Mouse (Mus musculus): ENCODE measurements around the gene Ppp3ca. TPM values are rescaled to one million over a fixed set of nuclear protein-coding genes. Genes with fewer than 3 reads are reported as not detected.

Gene Ppp3ca
- total and polyA plus RNA-seq, 2 experiments from 2014 or later = 34.6 to 39.2 TPM

DNA sequence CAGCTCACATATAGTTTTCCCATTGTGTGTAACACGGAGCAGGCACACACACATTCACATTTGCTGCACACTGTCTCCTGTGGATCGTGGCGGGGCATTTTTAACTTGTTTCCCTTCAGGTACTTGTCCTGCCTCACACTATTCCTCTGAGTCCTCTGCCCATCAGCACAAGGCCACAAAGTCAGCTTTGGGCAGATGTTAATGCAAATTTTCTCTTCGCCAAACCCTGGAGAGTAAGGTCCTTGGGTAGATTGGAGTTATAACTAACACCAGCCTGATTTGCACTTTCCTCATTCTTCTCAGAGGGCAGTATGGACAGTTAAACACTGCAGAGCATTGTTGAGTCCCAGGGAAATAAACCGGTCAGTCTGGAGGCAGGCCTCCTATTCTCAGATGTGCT is 69.0 kb downstream of the Ppp3ca start:
- WGBS = 93% methylated on average over 5 of the region's 5 CpGs

DNA sequence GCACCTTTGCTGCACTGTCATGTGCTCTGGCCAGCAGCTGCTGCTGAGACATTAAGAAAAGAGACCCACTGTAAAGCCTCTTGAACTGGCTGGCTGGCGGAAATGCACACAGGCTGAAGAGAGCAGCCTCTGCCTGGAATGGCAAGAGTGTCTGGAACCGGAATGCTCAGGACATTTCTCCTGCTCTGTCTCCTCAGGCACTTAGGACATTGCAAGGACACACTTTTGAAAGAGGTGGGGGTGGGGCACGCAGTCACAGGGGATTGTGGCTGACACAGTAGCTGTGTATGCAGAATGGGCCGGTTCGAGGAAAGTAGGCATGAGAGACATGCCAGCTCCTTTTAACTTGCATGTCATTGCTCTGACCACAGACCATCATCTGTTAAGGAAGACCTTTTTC is 71.7 kb downstream of the Ppp3ca start:
- no peak for TF ChIP-seq CTCF (IDR thresholded peaks at IDR 0.05; ENCODE audit: low read depth)
- TF ChIP-seq EP300 (IDR thresholded peaks at IDR 0.05; ENCODE audit: low read depth) = no peak
- no peak overlapping the region for H3K4me3 ChIP-seq (ENCODE audit: low read depth, low read length)
- H3K4me1 ChIP-seq (ENCODE audit: control insufficient read depth, insufficient read depth) = peaks cover 29% of the 10 kb centered on the region
- ATAC-seq (ENCODE audit: insufficient read depth, low read depth) = no peak
- DNase-seq (ENCODE audit: low spot score) = no peak
- peak overlapping the region; percentile 19; the same call in 1 of the 2 replicates for H3K4me2 ChIP-seq (ENCODE audit: low read depth, low read length)
- 0 out of 2 replicates have a peak overlapping the region, but pooled peaks have one; percentile 17 for H3K27ac ChIP-seq (ENCODE audit: low read depth)
- 39% methylated on average over 5 of the region's 5 CpGs for WGBS
- H3K36me3 ChIP-seq (replicated peaks; ENCODE audit: control insufficient read depth, insufficient read depth, low read length) = no peaks in the 10 kb centered on the region
- H3K9ac ChIP-seq (replicated peaks; ENCODE audit: low read depth, low read length) = no peak overlapping the region
- H3K27me3 ChIP-seq (ENCODE audit: control insufficient read depth, insufficient read depth, low read length) = no peaks in the 10 kb centered on the region
- no peaks in the 10 kb centered on the region for H3K9me3 ChIP-seq (replicated peaks; ENCODE audit: control insufficient read depth, low read length)

More for the DNA sequence above, 69.0 kb downstream of the Ppp3ca start:
- ATAC-seq (ENCODE audit: insufficient read depth, low read depth) = no peak
- no peaks in the 10 kb centered on the region for H3K9me3 ChIP-seq (replicated peaks; ENCODE audit: control insufficient read depth, low read length)
- H3K27me3 ChIP-seq (ENCODE audit: control insufficient read depth, insufficient read depth, low read length) = no peaks in the 10 kb centered on the region
- H3K36me3 ChIP-seq (replicated peaks; ENCODE audit: control insufficient read depth, insufficient read depth, low read length) = no peaks in the 10 kb centered on the region
- no peak overlapping the region for H3K27ac ChIP-seq (ENCODE audit: low read depth)
- H3K4me1 ChIP-seq (ENCODE audit: control insufficient read depth, insufficient read depth) = peaks cover 19% of the 10 kb centered on the region
- no peak overlapping the region for H3K9ac ChIP-seq (replicated peaks; ENCODE audit: low read depth, low read length)
- H3K4me2 ChIP-seq (ENCODE audit: low read depth, low read length) = no peak overlapping the region
- H3K4me3 ChIP-seq (ENCODE audit: low read depth, low read length) = no peak overlapping the region
- no peak for DNase-seq (ENCODE audit: low spot score)
- TF ChIP-seq EP300 (IDR thresholded peaks at IDR 0.05; ENCODE audit: low read depth) (no peak), CTCF (IDR thresholded peaks at IDR 0.05; ENCODE audit: low read depth) (no peak)

DNA sequence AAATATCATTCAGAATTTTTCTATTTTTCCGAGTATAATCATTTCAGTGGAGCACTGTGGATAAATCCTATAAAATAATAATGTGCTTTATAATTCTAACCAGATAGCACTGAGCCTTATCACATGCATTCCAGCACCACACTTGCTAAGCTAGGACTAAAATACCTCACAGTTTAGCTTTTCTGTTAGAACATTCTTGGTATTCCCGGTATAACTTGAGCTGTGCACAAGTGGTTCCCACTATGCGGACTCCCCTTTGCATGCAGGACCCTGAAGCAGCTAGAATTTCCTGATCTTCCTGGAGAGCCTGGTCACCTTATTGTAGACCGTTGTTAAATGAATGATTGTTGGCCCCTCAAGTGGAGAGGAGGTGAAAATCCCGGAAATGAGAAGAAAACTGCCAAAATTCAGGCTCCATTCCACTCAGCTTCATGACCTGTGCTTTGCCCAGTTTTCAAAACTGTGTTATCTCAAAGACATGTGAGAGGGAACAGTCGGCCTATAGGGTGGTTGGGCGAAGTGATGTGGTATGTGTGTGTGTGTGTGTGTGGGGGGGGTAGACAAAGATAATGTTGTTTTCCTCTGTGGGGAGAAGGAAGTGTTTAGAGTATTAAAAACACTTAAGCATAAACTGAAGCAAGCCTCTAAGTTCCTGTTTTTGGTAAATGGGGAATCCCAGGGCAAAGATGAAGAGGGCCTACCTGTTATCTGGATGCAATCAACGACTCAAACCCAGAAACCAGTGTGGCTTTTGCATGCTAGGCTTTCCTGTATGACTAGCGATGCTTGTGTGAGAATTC is 72.5 kb downstream of the Ppp3ca start:
- no peak for ATAC-seq (ENCODE audit: insufficient read depth, low read depth)
- Histone ChIP-seq H3K27ac (ENCODE audit: low read depth) (no peak overlapping the region), H3K9me3 (replicated peaks; ENCODE audit: control insufficient read depth, low read length) (no peaks in the 10 kb centered on the region), H3K4me1 (ENCODE audit: control insufficient read depth, insufficient read depth) (peaks cover 29% of the 10 kb centered on the region), H3K9ac (replicated peaks; ENCODE audit: low read depth, low read length) (no peak overlapping the region), H3K27me3 (ENCODE audit: control insufficient read depth, insufficient read depth, low read length) (no peaks in the 10 kb centered on the region), H3K4me2 (ENCODE audit: low read depth, low read length) (no peak overlapping the region), H3K36me3 (replicated peaks; ENCODE audit: control insufficient read depth, insufficient read depth, low read length) (no peaks in the 10 kb centered on the region), H3K4me3 (ENCODE audit: low read depth, low read length) (no peak overlapping the region)
- DNase-seq (ENCODE audit: low spot score) = no peak
- TF ChIP-seq EP300 (IDR thresholded peaks at IDR 0.05; ENCODE audit: low read depth) (no peak), CTCF (IDR thresholded peaks at IDR 0.05; ENCODE audit: low read depth) (no peak)
- 54% methylated on average over 9 of the region's 9 CpGs for WGBS

DNA sequence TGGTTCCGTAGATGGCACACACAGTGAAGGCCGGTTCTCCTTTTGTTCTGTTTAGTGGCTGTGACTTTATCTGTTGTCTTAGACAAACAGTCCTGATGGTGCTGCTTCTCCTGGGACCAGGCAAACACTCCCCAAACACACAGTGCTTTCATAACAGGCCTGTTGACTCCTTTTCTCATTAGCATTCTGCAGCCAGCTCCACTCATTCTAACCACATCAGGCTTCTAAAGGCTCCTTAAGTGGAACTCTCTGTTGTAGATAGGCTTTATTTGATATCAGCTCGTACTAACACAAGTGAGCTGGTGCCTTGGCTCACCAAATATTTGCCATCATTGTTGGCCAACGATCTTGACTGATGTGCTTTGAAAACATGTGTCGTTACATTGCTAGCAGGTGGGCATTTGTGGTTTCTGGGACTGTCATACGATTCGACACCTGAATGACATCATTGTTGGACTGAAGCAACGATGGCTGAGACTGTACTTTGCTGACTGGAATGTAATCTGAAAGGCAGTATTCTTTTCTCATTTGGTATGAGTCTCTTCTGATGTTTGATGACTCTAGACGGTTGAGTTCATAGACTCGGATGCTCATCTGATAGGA is 74.5 kb downstream of the Ppp3ca start:
- H3K4me3 ChIP-seq (ENCODE audit: low read depth, low read length) = no peak overlapping the region
- WGBS = 48% methylated on average over 10 of the region's 10 CpGs
- no peak overlapping the region for H3K4me2 ChIP-seq (ENCODE audit: low read depth, low read length)
- no peak for TF ChIP-seq CTCF (IDR thresholded peaks at IDR 0.05; ENCODE audit: low read depth)
- TF ChIP-seq EP300 (IDR thresholded peaks at IDR 0.05; ENCODE audit: low read depth) = no peak
- H3K27ac ChIP-seq (ENCODE audit: low read depth) = no peak overlapping the region
- H3K27me3 ChIP-seq (ENCODE audit: control insufficient read depth, insufficient read depth, low read length) = no peaks in the 10 kb centered on the region
- ATAC-seq (ENCODE audit: insufficient read depth, low read depth) = no peak
- no peaks in the 10 kb centered on the region for H3K9me3 ChIP-seq (replicated peaks; ENCODE audit: control insufficient read depth, low read length)
- no peaks in the 10 kb centered on the region for H3K36me3 ChIP-seq (replicated peaks; ENCODE audit: control insufficient read depth, insufficient read depth, low read length)
- no peak overlapping the region for H3K9ac ChIP-seq (replicated peaks; ENCODE audit: low read depth, low read length)
- no peak for DNase-seq (ENCODE audit: low spot score)
- peaks cover 29% of the 10 kb centered on the region for H3K4me1 ChIP-seq (ENCODE audit: control insufficient read depth, insufficient read depth)

DNA sequence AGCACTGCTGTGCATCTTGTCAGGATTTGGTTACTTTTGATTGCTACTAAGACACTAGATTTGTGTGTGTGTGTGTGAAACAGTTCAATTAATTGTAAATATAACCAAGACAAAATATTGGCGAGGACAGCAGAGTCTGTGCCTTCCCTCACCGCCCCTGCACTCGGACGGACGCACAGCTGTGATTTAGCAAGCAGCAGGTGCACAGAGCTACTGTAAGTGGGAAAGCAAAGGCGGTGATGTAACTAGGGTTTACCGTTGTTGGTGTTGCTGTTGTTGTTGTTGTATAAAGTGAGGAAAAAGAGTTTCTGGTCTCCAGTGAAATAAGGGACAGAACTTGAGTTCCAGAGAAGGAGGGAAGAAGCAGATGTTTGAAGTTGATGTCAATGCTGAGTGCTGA is 75.5 kb downstream of the Ppp3ca start:
- Histone ChIP-seq H3K27ac (ENCODE audit: low read depth) (no peak overlapping the region), H3K4me3 (ENCODE audit: low read depth, low read length) (no peak overlapping the region), H3K27me3 (ENCODE audit: control insufficient read depth, insufficient read depth, low read length) (no peaks in the 10 kb centered on the region), H3K4me2 (ENCODE audit: low read depth, low read length) (no peak overlapping the region), H3K9me3 (replicated peaks; ENCODE audit: control insufficient read depth, low read length) (no peaks in the 10 kb centered on the region), H3K9ac (replicated peaks; ENCODE audit: low read depth, low read length) (no peak overlapping the region), H3K36me3 (replicated peaks; ENCODE audit: control insufficient read depth, insufficient read depth, low read length) (no peaks in the 10 kb centered on the region), H3K4me1 (ENCODE audit: control insufficient read depth, insufficient read depth) (peaks cover 29% of the 10 kb centered on the region)
- TF ChIP-seq EP300 (IDR thresholded peaks at IDR 0.05; ENCODE audit: low read depth) = no peak
- no peak for TF ChIP-seq CTCF (IDR thresholded peaks at IDR 0.05; ENCODE audit: low read depth)
- WGBS = 83% methylated on average over 7 of the region's 7 CpGs
- no peak for ATAC-seq (ENCODE audit: insufficient read depth, low read depth)
- DNase-seq (ENCODE audit: low spot score) = no peak

Measured in heart, postnatal 0 days (tissue).